Mouse (Mus musculus) lung, embryonic 14.5 days (tissue): ENCODE results near the gene Cct2. TPM values are rescaled to one million over a fixed set of nuclear protein-coding genes. Genes with fewer than 3 reads are reported as not detected.
"Not testable (repeated sequence)": the region's sequence is repeated elsewhere in the genome, so short reads cannot be mapped to it uniquely, and the experiment has no call there.

ENCODE experiments used
- ATAC-seq: fragments of 200-750 bp; cut with Nextera tagmentation; 2 replicates; pipeline ENCODE4 v1.8.0; 2017; ENCODE audit warnings: mild to moderate bottlenecking, moderate TSS enrichment, moderate library complexity; ENCODE audit not compliant: insufficient read depth
- DNase-seq: peaks from one replicate; pipeline ENCODE4 v3.0.0-alpha.2; 2015
- H3K27ac ChIP-seq: fragments of 300-500 bp; sonication (generic); 2 replicates; pipeline ENCODE4 v1.5.1; 2014; ENCODE audit warnings: low read depth, mild to moderate bottlenecking, moderate library complexity
- H3K27me3 ChIP-seq: fragments of 300-500 bp; sonication (generic); 2 replicates; pipeline ENCODE4 v1.6.1; 2014; ENCODE audit warnings: low read length, control low read depth; ENCODE audit not compliant: insufficient read depth
- H3K36me3 ChIP-seq: fragments of 300-500 bp; sonication (generic); 2 replicates; pipeline ENCODE4 v1.6.1; 2014; ENCODE audit warnings: control low read depth; ENCODE audit not compliant: insufficient read depth
- H3K4me1 ChIP-seq: fragments of 300-500 bp; sonication (generic); 2 replicates; pipeline ENCODE4 v1.6.1; 2014; ENCODE audit warnings: antibody characterized with exemption, control low read depth; ENCODE audit not compliant: insufficient read depth
- H3K4me2 ChIP-seq: fragments of 300-500 bp; sonication (generic); 2 replicates; pipeline ENCODE4 v1.6.1; 2014; ENCODE audit warnings: mild to moderate bottlenecking
- H3K4me3 ChIP-seq: fragments of 300-500 bp; sonication (generic); 2 replicates; pipeline ENCODE4 v1.5.1; 2014; ENCODE audit warnings: low read depth, low read length
- H3K9ac ChIP-seq: fragments of 300-500 bp; sonication (generic); 2 replicates; pipeline ENCODE4 v1.6.1; 2014
- H3K9me3 ChIP-seq: fragments of 300-500 bp; sonication (generic); 2 replicates; pipeline ENCODE4 v1.6.1; 2016; ENCODE audit warnings: low read depth, low read length, control low read depth
- CTCF ChIP-seq: IDR thresholded peaks from 2 replicates; pipeline ENCODE4 v1.5.1; 2016; ENCODE audit warnings: antibody characterized with exemption, low read depth
- WGBS: fragments of 180-500 bp; shearing (Covaris S2); extraction: QIAGEN DNeasy Blood & Tissue Kit; methylation state at CpG from one replicate; pipeline ENCODE4 v1.1.7; 2014; 5-methylcytosine and 5-hydroxymethylcytosine counted together
- polyA plus RNA-seq: library from polyadenylated mRNA; unstranded; fragments of >200 nt; fragmentation: Nextera tagmentation; extraction: Ambion mirVana; gene quantifications from 2 replicates; pipeline ENCODE4 v1.2.1, GENCODE M21; 2014

Gene Cct2
- polyA plus RNA-seq, 1 experiment from 2014 or later = 283 TPM

- no peak for ATAC-seq
- H3K9me3 ChIP-seq = no peaks in the 10 kb centered on the region
These were observed 7.9 kb downstream of the Cct2 start for GRCm38 (mm10) chr10:117055668-117056067.

GRCm38 (mm10) chr10:117049961-117050597 is 13.5 kb downstream of the Cct2 start:
- Histone ChIP-seq H3K4me1 (peaks cover 6% of the 10 kb centered on the region; the same call in 1 of the 2 replicates), H3K27ac (no peak overlapping the region), H3K4me3 (no peak overlapping the region), H3K4me2 (no peak overlapping the region), H3K9ac (no peak overlapping the region), H3K9me3 (no peaks in the 10 kb centered on the region), H3K36me3 (peaks cover 68% of the 10 kb centered on the region), H3K27me3 (peaks cover 3% of the 10 kb centered on the region; the same call in 1 of the 2 replicates)
- DNase-seq = no peak
- ATAC-seq = no peak
- no peak for TF ChIP-seq CTCF
- 64% methylated on average over 4 of the region's 4 CpGs for WGBS

More at GRCm38 (mm10) chr10:117055668-117056067, 7.9 kb downstream of the Cct2 start:
- H3K27me3 ChIP-seq = no peaks in the 10 kb centered on the region
- H3K4me2 ChIP-seq = no peak overlapping the region
- peak; percentile 33 for TF ChIP-seq CTCF
- H3K9ac ChIP-seq = no peak overlapping the region
- H3K36me3 ChIP-seq = peaks cover 100% of the 10 kb centered on the region
- H3K4me3 ChIP-seq = no peak overlapping the region
- 91% methylated on average over 4 of the region's 4 CpGs for WGBS
- H3K27ac ChIP-seq = no peak overlapping the region
- no peak for DNase-seq
- no peaks in the 10 kb centered on the region for H3K4me1 ChIP-seq

- no peak for TF ChIP-seq CTCF
- Histone ChIP-seq H3K4me1 (peaks cover 6% of the 10 kb centered on the region; the same call in 1 of the 2 replicates), H3K36me3 (peaks cover 60% of the 10 kb centered on the region), H3K27ac (no peak overlapping the region), H3K4me2 (no peak overlapping the region), H3K4me3 (no peak overlapping the region), H3K27me3 (peaks cover 3% of the 10 kb centered on the region; the same call in 1 of the 2 replicates), H3K9ac (no peak overlapping the region), H3K9me3 (no peaks in the 10 kb centered on the region)
- DNase-seq (no peak), ATAC-seq (no peak; the same call in 1 of the 2 replicates)
- 75% methylated on average over 4 of the region's 4 CpGs for WGBS
These were observed 14.4 kb downstream of the Cct2 start for GRCm38 (mm10) chr10:117049253-117049652.

GRCm38 (mm10) chr10:117045175-117046056 is 18.2 kb downstream of the Cct2 start, which contains the start of gene Lrrc10:
TSS of gene Lrrc10 (plus strand) at chr10:117045341.
- peaks cover 3% of the 10 kb centered on the region; the same call in 1 of the 2 replicates for H3K27me3 ChIP-seq
- H3K27ac ChIP-seq = no peak within 1 kb of the TSS
- H3K36me3 ChIP-seq = peaks cover 21% of the 10 kb centered on the region
- H3K9me3 ChIP-seq = no peaks in the 10 kb centered on the region
- WGBS = 22% methylated on average over 40 of the region's 40 CpGs
- peaks cover 6% of the 10 kb centered on the region; the same call in 1 of the 2 replicates for H3K4me1 ChIP-seq
- peak within 1 kb of the TSS; percentile 13; the same call in 1 of the 2 replicates for H3K4me3 ChIP-seq
- ATAC-seq (peak; percentile 6; the same call in 1 of the 2 replicates), DNase-seq (no peak)
- peak within 1 kb of the TSS; percentile 52 for H3K4me2 ChIP-seq
- H3K9ac ChIP-seq = 0 out of 2 replicates have a peak within 1 kb of the TSS, but pooled peaks have one; percentile 9
- no peak for TF ChIP-seq CTCF

- ATAC-seq (peak; percentile 54), DNase-seq (peak; percentile 74)
- not testable (repeated sequence) for H3K9ac ChIP-seq, H3K36me3 ChIP-seq, H3K27ac ChIP-seq, H3K4me1 ChIP-seq, H3K27me3 ChIP-seq, H3K9me3 ChIP-seq
- H3K4me2 ChIP-seq = peak overlapping the region; percentile 52
- WGBS = 18% methylated on average over 14 of the region's 16 CpGs
- 0 out of 2 replicates have a peak overlapping the region, but pooled peaks have one; percentile 6 for H3K4me3 ChIP-seq
These were observed 20.0 kb downstream of the Cct2 start for GRCm38 (mm10) chr10:117043497-117044166.

- no peak for TF ChIP-seq CTCF
- Histone ChIP-seq H3K36me3 (no peaks in the 10 kb centered on the region), H3K27ac (no peak overlapping the region), H3K4me2 (0 out of 2 replicates have a peak overlapping the region, but pooled peaks have one; percentile 1), H3K9me3 (no peaks in the 10 kb centered on the region), H3K9ac (no peak overlapping the region), H3K4me1 (peaks cover 6% of the 10 kb centered on the region; the same call in 1 of the 2 replicates), H3K27me3 (peaks cover 3% of the 10 kb centered on the region; the same call in 1 of the 2 replicates), H3K4me3 (no peak overlapping the region)
- no peak for DNase-seq
- 51% methylated on average over 14 of the region's 14 CpGs for WGBS
- ATAC-seq = no peak
These were observed 21.3 kb downstream of the Cct2 start for GRCm38 (mm10) chr10:117042295-117042694.
